Mouse (Mus musculus) cerebellum, postnatal 4 days (tissue): ENCODE results near the gene Kdm8.

Experiments used
- DNase-seq, 2 experiments: peaks; one replicate each; pipeline ENCODE4 v3.0.0; 2022; ENCODE audit warnings: low spot score in 2 of 2, mixed read lengths in 1 of 2

The Kdm8 gene

GRCm38 (mm10) chr7:125500879-125501278, 56.4 kb downstream of the Kdm8 start:
- DNase-seq = no peak

- no peak for DNase-seq
Observed at GRCm38 (mm10) chr7:125503374-125504092, 59.1 kb downstream of the Kdm8 start.

- no peak for DNase-seq
Observed at GRCm38 (mm10) chr7:125504618-125505017, 60.1 kb downstream of the Kdm8 start.

- no peak for DNase-seq
Observed at GRCm38 (mm10) chr7:125505568-125505967, 61.1 kb downstream of the Kdm8 start.

GRCm38 (mm10) chr7:125507279-125507678, 62.8 kb downstream of the Kdm8 start:
- DNase-seq = no peak

- DNase-seq = no peak
Observed at GRCm38 (mm10) chr7:125511432-125511831, 67.0 kb downstream of the Kdm8 start.

GRCm38 (mm10) chr7:125511852-125512251, 67.4 kb downstream of the Kdm8 start:
- DNase-seq = no peak
